Mouse (Mus musculus) inflammation-experienced regulatory T-cells, adult 6 months (primary cell): ENCODE data around the gene Cd80. TPM values are rescaled to one million over a fixed set of nuclear protein-coding genes. Genes with fewer than 3 reads are reported as not detected.

Experiments used
- ATAC-seq: one replicate; pipeline ENCODE4 v1.8.0; 2017
- polyA plus RNA-seq, 3 experiments: library from polyadenylated mRNA; unstranded; fragments of 100-300 nt; shearing (Covaris generic); gene quantifications; one replicate each; pipeline ENCODE4 v1.2.1; 2017

Cd80 gene
- polyA plus RNA-seq, 3 experiments from 2014 or later, result 2.6 to 12.9 (median 3.8) TPM

GRCm38 (mm10) chr16:38450707-38451106, 4.7 kb upstream of the Cd80 start:
- ATAC-seq, result no peak

GRCm38 (mm10) chr16:38451421-38452205, 3.7 kb upstream of the Cd80 start:
- no peak for ATAC-seq

- peak; percentile 92 for ATAC-seq
These were observed 2.7 kb upstream of the Cd80 start, which contains the start of gene Adprh for GRCm38 (mm10) chr16:38452442-38453202. Adprh (minus strand) TSS chr16:38452703.

GRCm38 (mm10) chr16:38453203-38453553, 2.2 kb upstream of the Cd80 start:
- no peak for ATAC-seq

- ATAC-seq, result no peak
These were observed 1.4 kb upstream of the Cd80 start for GRCm38 (mm10) chr16:38453952-38454351.

- ATAC-seq, result no peak
These were observed 667 bp upstream of the Cd80 start for GRCm38 (mm10) chr16:38454533-38455254.

- ATAC-seq, result no peak
These were observed 1.6 kb downstream of the Cd80 start for GRCm38 (mm10) chr16:38456812-38457567.

- peak; percentile 60 for ATAC-seq
These were observed 3.4 kb downstream of the Cd80 start for GRCm38 (mm10) chr16:38458600-38459280.

- ATAC-seq, result no peak
These were observed 4.6 kb downstream of the Cd80 start for GRCm38 (mm10) chr16:38459990-38460389.

GRCm38 (mm10) chr16:38461749-38462148, 6.4 kb downstream of the Cd80 start:
- ATAC-seq, result no peak

- ATAC-seq, result no peak
These were observed 6.8 kb downstream of the Cd80 start for GRCm38 (mm10) chr16:38462161-38462560.

GRCm38 (mm10) chr16:38463305-38463704, 7.9 kb downstream of the Cd80 start:
- ATAC-seq, result no peak

GRCm38 (mm10) chr16:38466089-38466488, 10.7 kb downstream of the Cd80 start:
- ATAC-seq, result no peak

- no peak for ATAC-seq
These were observed 11.9 kb downstream of the Cd80 start for GRCm38 (mm10) chr16:38467091-38467916.

GRCm38 (mm10) chr16:38467917-38468705, 12.8 kb downstream of the Cd80 start:
- ATAC-seq, result no peak

- ATAC-seq, result no peak
These were observed 13.3 kb downstream of the Cd80 start for GRCm38 (mm10) chr16:38468706-38469018.

- ATAC-seq, result no peak
These were observed 14.1 kb downstream of the Cd80 start for GRCm38 (mm10) chr16:38469437-38469836.

GRCm38 (mm10) chr16:38471697-38472506, 16.5 kb downstream of the Cd80 start:
- no peak for ATAC-seq

- ATAC-seq, result no peak
These were observed 17.1 kb downstream of the Cd80 start for GRCm38 (mm10) chr16:38472507-38472873.
